Mouse (Mus musculus) Patski (cell line): ENCODE measurements at regions not wholly inside any gene's neighbourhood (a gene's known extent, or its start where the extent isn't known, plus 50 kb on each side); places are given as distances from the start of the nearest gene placed in this dataset.
"Not testable (repeated sequence)": the region's sequence is repeated elsewhere in the genome, so short reads cannot be mapped to it uniquely, and the experiment has no call there.

Experiments used
- ATAC-seq: fragments of 100-300 bp; one replicate; pipeline ENCODE4 v1.8.0; 2021
- CTCF ChIA-PET: fragments of 350-600 bp; sonication (Branson Sonifier 250); formaldehyde crosslinking; loops from one replicate; lab custom pipeline; 2022; ENCODE audit warnings: inconsistent platforms; lab: Charles Lee
- POLR2A ChIA-PET: fragments of 350-600 bp; sonication (Branson Sonifier 250); formaldehyde crosslinking; loops from one replicate; lab custom pipeline; 2022; ENCODE audit warnings: antibody characterized with exemption, inconsistent platforms; lab: Charles Lee
- DNase-seq: peaks from one replicate; pipeline ENCODE4 v3.0.0-alpha.2; 2011; ENCODE audit warnings: low read depth, low spot score
- H3K27me3 ChIP-seq: fragments of 371-371 bp; one replicate; pipeline ENCODE4 v1.5.1; 2021
- CTCF ChIP-seq: fragments of 100-300 bp; IDR thresholded peaks from one replicate; pipeline ENCODE4 v1.5.1; 2021
- in situ Hi-C: fragments of 300-500 bp; cut with MboI; formaldehyde crosslinking; loops from 3 replicates; pipeline ENCODE4 v1.11.1; 2018; ENCODE audit warnings: low pct_unique_long_range_greater_than_20kb, mixed read lengths

DNA sequence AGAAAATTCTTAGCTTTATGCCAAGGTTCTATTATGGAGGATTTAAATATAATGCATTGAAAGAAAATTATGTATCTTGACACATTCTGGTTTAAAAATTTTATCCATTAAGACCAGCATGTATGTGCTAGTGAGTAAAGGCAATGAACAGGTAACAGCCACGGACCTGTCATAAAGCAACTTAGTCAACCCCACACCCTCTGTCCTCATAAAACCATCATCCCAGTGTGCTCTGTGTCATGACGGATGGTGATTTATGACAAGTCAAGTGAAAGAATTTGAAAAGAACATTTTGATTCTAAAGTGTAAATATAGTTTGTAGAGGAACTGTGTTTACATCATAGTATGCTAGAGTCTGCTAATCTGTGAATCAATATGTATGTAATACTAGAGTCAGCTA, 946.3 kb upstream of the Cypt12 start:
- DNase-seq: no peak
- in situ Hi-C loops: no loop called here
- H3K27me3 ChIP-seq: no peaks in the 10 kb centered on the region
- CTCF ChIA-PET: interaction anchor here (0.6 kb wide), 1 partner anchor 22 kb away, joined by 3 read pairs; no protein-coding TSS in a partner anchor
- no peak for TF ChIP-seq CTCF
- POLR2A ChIA-PET: no interaction called here
- ATAC-seq: no peak

DNA sequence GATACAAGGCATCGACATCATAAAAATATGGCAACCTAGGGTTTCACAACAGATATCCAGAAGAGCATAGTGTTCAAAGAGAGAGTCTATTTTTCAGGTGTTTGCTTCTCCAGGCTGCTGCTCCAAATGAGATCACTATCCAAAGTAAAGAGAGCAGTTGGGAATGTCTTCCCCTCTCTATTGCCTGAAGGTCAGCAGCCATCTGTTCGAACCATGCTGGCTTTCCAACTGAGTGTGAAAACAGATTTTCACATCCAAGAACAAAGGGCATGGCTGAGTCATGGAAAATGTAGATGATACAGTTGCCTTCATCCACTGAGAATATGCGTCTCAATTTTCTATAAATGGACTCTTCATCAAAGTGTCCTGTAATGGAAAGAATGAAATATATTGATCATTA, 945.1 kb upstream of the Cypt12 start:
- DNase-seq (no peak), ATAC-seq (no peak)
- POLR2A ChIA-PET: no interaction called here
- no peaks in the 10 kb centered on the region for H3K27me3 ChIP-seq
- TF ChIP-seq CTCF: no peak
- in situ Hi-C loops: no loop called here
- CTCF ChIA-PET: no interaction called here

DNA sequence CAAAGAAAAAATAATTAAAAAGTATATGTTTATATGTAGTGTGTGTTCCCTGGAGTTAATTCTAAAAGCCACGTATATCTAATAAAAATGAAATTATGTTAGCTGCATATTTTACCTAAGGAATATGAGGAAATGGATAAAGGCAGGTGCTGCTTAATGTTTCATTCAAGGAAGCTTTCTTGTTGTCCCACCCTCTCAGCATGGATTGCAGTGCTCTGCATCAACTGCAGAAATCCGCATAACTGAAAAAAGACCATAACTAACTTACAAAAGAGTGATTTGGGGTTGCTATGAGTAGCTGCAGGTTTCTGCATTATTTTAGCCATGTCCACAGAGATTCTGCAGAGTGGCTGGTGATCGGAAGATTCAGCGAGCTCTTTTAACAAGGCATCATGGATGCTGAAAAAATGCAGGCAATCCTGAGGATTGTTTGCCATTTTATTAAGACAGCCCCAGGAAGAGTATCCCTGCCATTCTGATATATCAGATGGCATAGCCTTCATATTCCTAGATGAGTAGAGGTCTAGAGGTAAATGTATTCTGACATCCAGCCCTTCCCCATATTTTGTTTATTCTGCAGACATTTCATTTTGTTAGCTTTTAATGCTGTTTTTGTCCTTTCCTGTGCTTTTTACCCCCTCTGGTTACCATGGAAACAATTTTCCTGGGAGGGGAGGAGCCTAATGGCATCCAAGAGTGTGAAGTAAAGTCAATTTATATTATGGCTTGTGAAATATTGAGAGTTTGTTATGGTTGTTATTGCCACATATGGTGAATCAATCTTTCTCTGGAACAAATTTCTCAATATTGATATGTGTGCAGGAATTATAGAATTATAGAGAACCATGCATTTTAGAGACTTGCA, 933.8 kb upstream of the Cypt12 start:
- ChIA-PET POLR2A (no interaction called here), CTCF (no interaction called here)
- no peak for TF ChIP-seq CTCF
- H3K27me3 ChIP-seq: no peaks in the 10 kb centered on the region
- DNase-seq (no peak), ATAC-seq (no peak)
- in situ Hi-C loops: no loop called here

DNA sequence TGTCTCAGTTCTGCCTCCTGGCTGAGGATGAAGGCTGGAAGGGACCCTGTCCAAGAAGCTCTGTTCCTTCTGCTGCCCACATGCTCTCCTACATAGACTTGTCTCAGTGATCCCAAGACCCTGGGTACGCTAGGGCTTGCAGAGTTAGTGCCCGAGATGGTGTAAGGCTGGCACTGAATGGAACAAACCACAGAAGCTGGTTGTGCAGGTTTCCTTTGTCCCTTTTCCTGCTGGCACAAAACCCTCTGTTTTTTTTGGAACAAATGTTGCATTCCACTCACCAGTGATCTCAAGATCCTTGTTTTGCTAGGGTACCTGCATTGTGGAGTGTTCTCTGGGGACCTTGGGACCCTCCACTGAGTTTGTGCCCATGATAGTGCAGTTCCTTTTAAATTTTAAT, 897.4 kb upstream of the Cypt12 start:
- TF ChIP-seq CTCF: no peak
- CTCF ChIA-PET: no interaction called here
- in situ Hi-C loops: no loop called here
- DNase-seq (no peak), ATAC-seq (no peak)
- no peaks in the 10 kb centered on the region for H3K27me3 ChIP-seq
- POLR2A ChIA-PET: no interaction called here

DNA sequence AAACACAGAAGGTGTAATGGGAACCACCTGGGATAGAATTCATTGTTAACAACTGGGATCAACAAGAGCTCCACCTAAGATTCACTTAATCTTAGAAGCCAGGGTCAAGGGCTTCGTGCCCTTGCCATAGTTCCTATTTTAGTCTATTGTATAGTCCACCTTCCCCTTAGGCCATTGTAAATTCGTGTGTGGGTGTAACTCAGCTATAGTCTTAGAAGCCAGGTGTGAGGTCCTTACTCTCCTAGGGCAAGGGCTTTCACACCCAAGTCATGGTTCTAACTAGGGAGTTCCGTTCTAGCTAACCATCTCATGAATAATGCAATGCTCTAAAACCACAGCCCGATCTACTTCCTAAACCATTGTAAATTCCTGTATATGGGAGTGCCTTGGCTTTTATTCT, 889.8 kb upstream of the Cypt12 start:
- POLR2A ChIA-PET, in situ Hi-C loops, CTCF ChIA-PET, ATAC-seq, DNase-seq, H3K27me3 ChIP-seq: not testable (repeated sequence)

DNA sequence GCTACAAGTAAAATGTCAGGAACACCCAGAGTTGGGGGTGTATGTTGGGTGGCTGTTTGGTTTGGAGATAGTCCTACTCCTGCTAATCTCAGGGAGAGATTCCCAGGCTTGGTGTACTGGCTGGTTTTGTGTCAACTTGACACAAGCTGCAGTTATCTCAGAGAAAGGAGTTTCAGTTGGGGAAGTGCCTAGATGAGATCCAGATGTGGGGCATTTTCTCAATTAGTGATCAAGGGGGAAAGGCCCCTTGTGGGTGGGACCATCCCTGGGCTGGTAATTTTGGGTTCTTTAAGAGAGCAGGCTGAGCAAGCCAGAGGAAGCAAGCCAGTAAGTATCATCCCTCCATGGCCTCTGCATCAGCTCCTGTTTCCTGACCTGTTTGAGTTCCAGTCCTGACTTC, 841.9 kb upstream of the Cypt12 start:
- in situ Hi-C loops, POLR2A ChIA-PET, CTCF ChIA-PET, H3K27me3 ChIP-seq, ATAC-seq, DNase-seq: not testable (repeated sequence)
